Mouse (Mus musculus) splenic B cell, adult 2 months (primary cell): ENCODE measurements around the gene Zkscan8.

Source experiments
- DNase-seq: peaks from one replicate; pipeline ENCODE4 v3.0.0-alpha.2; 2011; ENCODE audit warnings: low read depth, low spot score
- H3K27me3 ChIP-seq: 2 replicates; pipeline ENCODE4 v1.6.1; 2012; ENCODE audit warnings: mild to moderate bottlenecking, low read length, moderate library complexity, mixed read lengths; ENCODE audit not compliant: control insufficient read depth, poor library complexity, insufficient read depth, severe bottlenecking
- H3K36me3 ChIP-seq: 2 replicates; pipeline ENCODE4 v1.6.1; 2012; ENCODE audit warnings: mild to moderate bottlenecking, low read length, moderate library complexity, mixed read lengths; ENCODE audit not compliant: control insufficient read depth, poor library complexity, insufficient read depth, severe bottlenecking

Gene Zkscan8

GRCm38 (mm10) chr13:21468061-21469019 is 62.6 kb downstream of the Zkscan8 start, which contains the start of gene Nkapl:
Gene Nkapl (minus strand): TSS chr13:21468509.
- DNase-seq, result peak; percentile 82
- H3K36me3 ChIP-seq, result no peaks in the 10 kb centered on the region
- no peaks in the 10 kb centered on the region for H3K27me3 ChIP-seq

- H3K36me3 ChIP-seq, result no peaks in the 10 kb centered on the region
- no peaks in the 10 kb centered on the region for H3K27me3 ChIP-seq
- no peak for DNase-seq
Observed at GRCm38 (mm10) chr13:21467336-21467735, 63.6 kb downstream of the Zkscan8 start.
